Mouse (Mus musculus) intestine, embryonic 16.5 days (tissue): Measurements from ENCODE around the gene Lhfpl3. TPM values are rescaled to one million over a fixed set of nuclear protein-coding genes. Genes with fewer than 3 reads are reported as not detected.

Source experiments
- ATAC-seq: fragments of 200-750 bp; cut with Nextera tagmentation; 2 replicates; pipeline ENCODE4 v1.8.0; 2017; ENCODE audit warnings: moderate TSS enrichment, moderate library complexity
- H3K27ac ChIP-seq: fragments of 300-500 bp; sonication (generic); 2 replicates; pipeline ENCODE4 v1.5.1; 2014; ENCODE audit warnings: mild to moderate bottlenecking, low read length
- H3K27me3 ChIP-seq: fragments of 300-500 bp; sonication (generic); replicated peaks from 2 replicates; pipeline ENCODE4 v1.6.1; 2014; ENCODE audit warnings: low read length, control low read depth, mixed read lengths; ENCODE audit not compliant: control insufficient read depth, insufficient read depth
- H3K36me3 ChIP-seq: fragments of 300-500 bp; sonication (generic); 2 replicates; pipeline ENCODE4 v1.6.1; 2014; ENCODE audit warnings: low read length, control low read depth; ENCODE audit not compliant: control insufficient read depth, insufficient read depth
- H3K4me1 ChIP-seq: fragments of 300-500 bp; sonication (generic); 2 replicates; pipeline ENCODE4 v1.6.1; 2014; ENCODE audit warnings: low read length, control low read depth, mixed read lengths; ENCODE audit not compliant: control insufficient read depth, insufficient read depth
- H3K4me2 ChIP-seq: fragments of 300-500 bp; sonication (generic); 2 replicates; pipeline ENCODE4 v1.6.1; 2014; ENCODE audit warnings: low read depth, low read length, control low read depth
- H3K4me3 ChIP-seq: fragments of 300-500 bp; sonication (generic); 2 replicates; pipeline ENCODE4 v1.5.1; 2014; ENCODE audit warnings: mild to moderate bottlenecking, low read length
- H3K9ac ChIP-seq: fragments of 300-500 bp; sonication (generic); 2 replicates; pipeline ENCODE4 v1.6.1; 2014; ENCODE audit warnings: low read depth, low read length
- H3K9me3 ChIP-seq: fragments of 300-500 bp; sonication (generic); 2 replicates; pipeline ENCODE4 v1.6.1; 2016; ENCODE audit warnings: low read length, control low read depth; ENCODE audit not compliant: control insufficient read depth
- WGBS: fragments of 180-500 bp; shearing (Covaris S2); extraction: QIAGEN DNeasy Blood & Tissue Kit; methylation state at CpG from one replicate; pipeline ENCODE4 v1.1.7; 2014; 5-methylcytosine and 5-hydroxymethylcytosine counted together
- polyA plus RNA-seq: library from polyadenylated mRNA; unstranded; fragments of >200 nt; fragmentation: Nextera tagmentation; extraction: Ambion mirVana; gene quantifications from 2 replicates; pipeline ENCODE4 v1.2.1, GENCODE M21; 2015

Lhfpl3 gene
- polyA plus RNA-seq, 1 experiment from 2014 or later, result 0.05 TPM

DNA sequence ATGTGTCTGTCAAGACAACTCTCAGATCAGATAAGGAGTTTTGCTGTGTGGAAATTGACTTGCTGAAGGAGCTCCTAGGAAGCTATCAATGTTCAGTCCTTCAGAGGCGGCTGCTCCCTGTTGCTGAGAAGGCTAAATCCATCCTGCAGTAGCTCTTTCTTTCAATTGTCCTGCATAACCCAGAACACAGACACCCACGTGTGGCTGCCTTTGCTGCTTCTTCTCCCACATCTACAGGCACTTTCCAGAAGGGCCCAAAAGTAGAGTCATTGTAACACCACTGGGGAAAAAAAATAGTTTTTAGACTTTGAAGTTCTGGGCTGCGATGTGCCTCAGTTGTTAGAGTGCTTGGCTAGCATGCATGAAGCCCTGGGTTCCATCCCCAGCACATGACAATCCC lies 480.9 kb downstream of the Lhfpl3 start:
- Histone ChIP-seq H3K27me3 (no peaks in the 10 kb centered on the region), H3K4me3 (no peak overlapping the region), H3K27ac (no peak overlapping the region), H3K4me1 (no peaks in the 10 kb centered on the region), H3K9me3 (no peaks in the 10 kb centered on the region), H3K36me3 (no peaks in the 10 kb centered on the region), H3K9ac (no peak overlapping the region), H3K4me2 (no peak overlapping the region)
- ATAC-seq, result no peak
- 62% methylated on average over 3 of the region's 3 CpGs for WGBS

DNA sequence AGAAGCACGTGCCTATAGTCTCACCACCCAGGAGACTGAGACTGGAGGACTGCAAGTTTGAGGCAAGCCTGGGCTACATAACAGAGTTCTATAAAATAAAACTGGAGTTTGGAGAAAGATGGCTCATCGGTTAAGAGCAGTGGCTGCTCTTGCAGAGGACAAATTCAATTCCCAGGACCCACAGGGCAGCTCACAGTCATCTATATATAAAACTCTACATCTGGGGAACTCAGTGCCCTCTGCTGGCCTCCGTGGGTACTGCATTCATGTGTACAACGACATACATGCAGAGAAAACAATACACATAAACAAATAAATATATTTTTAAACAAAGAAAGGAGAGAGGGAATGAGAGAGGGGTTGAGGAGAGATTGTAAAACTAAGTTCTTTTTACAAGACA lies 501.1 kb downstream of the Lhfpl3 start:
- no peaks in the 10 kb centered on the region for H3K9me3 ChIP-seq
- no peak overlapping the region for H3K4me3 ChIP-seq
- H3K27me3 ChIP-seq, result no peaks in the 10 kb centered on the region
- no peaks in the 10 kb centered on the region for H3K36me3 ChIP-seq
- no peak overlapping the region for H3K9ac ChIP-seq
- 48% methylated on average over 4 of the region's 4 CpGs for WGBS
- no peak overlapping the region for H3K4me2 ChIP-seq
- no peak overlapping the region for H3K27ac ChIP-seq
- ATAC-seq, result no peak
- H3K4me1 ChIP-seq, result peaks cover 14% of the 10 kb centered on the region

DNA sequence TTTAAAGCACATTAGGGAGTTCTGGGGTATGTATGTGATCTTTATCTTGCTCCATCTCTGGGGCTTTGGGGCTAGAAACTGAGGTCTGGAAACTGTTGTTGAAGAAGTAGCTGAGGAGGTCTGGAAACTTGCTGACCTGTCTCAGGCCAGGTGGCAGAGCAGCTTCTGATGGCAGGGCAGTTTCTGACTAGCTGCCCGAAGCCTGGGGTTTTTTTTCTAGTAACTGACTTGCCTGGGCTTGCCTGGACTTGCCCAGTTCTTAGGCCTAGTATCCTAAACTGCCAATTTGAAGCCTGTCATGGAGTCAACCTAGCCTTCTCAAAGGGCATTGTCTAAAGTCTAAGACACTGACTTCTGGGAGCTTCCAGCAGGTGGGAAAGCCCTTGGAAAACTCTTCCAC lies 501.9 kb downstream of the Lhfpl3 start:
- no peak overlapping the region for H3K9ac ChIP-seq
- H3K4me1 ChIP-seq, result peaks cover 14% of the 10 kb centered on the region
- H3K4me3 ChIP-seq, result no peak overlapping the region
- no peak overlapping the region for H3K27ac ChIP-seq
- H3K36me3 ChIP-seq, result no peaks in the 10 kb centered on the region
- no peak overlapping the region for H3K4me2 ChIP-seq
- ATAC-seq, result no peak
- 61% methylated on average over 1 of the region's 1 CpGs for WGBS
- no peaks in the 10 kb centered on the region for H3K9me3 ChIP-seq
- no peaks in the 10 kb centered on the region for H3K27me3 ChIP-seq

DNA sequence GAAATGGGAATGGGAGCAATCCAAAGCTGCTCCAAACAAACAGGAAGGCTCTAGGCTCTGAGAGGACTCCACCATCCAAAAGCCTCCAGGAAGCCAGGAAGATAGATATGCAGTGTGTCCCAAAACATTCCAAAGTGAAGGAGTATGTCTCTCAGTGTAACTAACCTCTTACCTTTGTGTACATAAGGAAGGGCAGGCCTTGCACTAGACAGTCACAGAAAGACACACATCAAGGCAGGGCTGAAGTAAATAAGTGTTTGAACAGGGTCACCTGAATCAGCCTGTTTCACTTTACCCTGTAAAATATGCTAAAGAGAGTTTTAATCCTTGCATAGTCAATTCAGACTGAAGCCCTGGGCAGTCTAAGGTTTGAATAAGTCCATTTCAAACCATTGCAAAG lies 502.4 kb downstream of the Lhfpl3 start:
- Histone ChIP-seq H3K4me1 (peaks cover 14% of the 10 kb centered on the region), H3K4me3 (no peak overlapping the region), H3K9ac (no peak overlapping the region), H3K27ac (no peak overlapping the region), H3K27me3 (no peaks in the 10 kb centered on the region), H3K36me3 (no peaks in the 10 kb centered on the region), H3K4me2 (no peak overlapping the region), H3K9me3 (no peaks in the 10 kb centered on the region)
- ATAC-seq, result no peak

DNA sequence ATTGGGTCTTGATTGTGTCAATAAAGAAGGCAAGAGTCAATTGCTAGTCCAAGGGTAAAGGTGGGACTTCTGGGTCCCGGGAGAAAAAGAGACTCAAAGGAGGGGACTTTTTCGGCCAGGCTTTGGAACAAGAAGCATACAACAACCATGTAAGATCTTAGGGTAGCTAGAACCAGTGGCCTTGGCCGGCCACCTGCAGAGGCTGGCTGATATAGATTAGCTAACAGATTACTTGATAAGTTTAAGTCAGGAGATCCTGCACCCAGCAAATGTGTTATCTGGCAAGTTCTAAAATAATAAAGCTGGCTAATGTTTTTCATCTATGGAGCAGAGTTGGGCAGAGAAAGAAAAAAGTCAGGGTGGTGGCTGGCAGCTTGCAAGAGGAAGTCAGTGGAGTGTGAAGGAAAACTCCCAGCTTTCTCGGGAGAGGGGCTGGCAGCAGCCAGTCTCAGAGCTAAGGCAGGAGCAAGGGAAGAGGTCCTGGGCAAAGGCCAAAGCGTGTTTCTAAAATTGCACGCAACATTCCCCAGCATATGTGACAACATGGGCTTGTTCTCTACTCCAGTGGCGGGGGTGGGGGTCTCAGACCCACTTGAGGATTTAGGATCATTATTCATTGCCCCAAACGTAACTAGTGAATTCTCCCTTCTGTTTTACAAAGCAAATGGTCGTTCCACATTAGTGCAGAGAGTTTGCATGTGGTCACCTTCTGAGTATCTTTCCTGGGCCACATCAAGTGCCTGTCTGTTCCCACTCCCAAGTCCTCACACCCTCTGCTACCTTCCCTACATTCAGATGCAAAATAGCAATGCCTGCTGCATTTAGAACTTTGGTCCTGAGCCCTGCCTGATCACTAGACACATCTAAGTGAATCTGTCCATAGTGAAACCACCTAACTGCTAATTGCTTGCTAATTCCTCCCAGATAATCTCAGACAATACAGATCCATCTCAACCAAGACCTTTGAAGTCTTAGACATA lies 504.3 kb downstream of the Lhfpl3 start:
- H3K9me3 ChIP-seq, result no peaks in the 10 kb centered on the region
- ATAC-seq, result peak; percentile 78
- no peak overlapping the region for H3K9ac ChIP-seq
- H3K36me3 ChIP-seq, result no peaks in the 10 kb centered on the region
- 0 out of 2 replicates have a peak overlapping the region, but pooled peaks have one; percentile 16 for H3K27ac ChIP-seq
- H3K4me2 ChIP-seq, result peak overlapping the region; percentile 5; the same call in 1 of the 2 replicates
- H3K4me3 ChIP-seq, result no peak overlapping the region
- 41% methylated on average over 9 of the region's 9 CpGs for WGBS
- H3K27me3 ChIP-seq, result no peaks in the 10 kb centered on the region
- peaks cover 14% of the 10 kb centered on the region for H3K4me1 ChIP-seq

DNA sequence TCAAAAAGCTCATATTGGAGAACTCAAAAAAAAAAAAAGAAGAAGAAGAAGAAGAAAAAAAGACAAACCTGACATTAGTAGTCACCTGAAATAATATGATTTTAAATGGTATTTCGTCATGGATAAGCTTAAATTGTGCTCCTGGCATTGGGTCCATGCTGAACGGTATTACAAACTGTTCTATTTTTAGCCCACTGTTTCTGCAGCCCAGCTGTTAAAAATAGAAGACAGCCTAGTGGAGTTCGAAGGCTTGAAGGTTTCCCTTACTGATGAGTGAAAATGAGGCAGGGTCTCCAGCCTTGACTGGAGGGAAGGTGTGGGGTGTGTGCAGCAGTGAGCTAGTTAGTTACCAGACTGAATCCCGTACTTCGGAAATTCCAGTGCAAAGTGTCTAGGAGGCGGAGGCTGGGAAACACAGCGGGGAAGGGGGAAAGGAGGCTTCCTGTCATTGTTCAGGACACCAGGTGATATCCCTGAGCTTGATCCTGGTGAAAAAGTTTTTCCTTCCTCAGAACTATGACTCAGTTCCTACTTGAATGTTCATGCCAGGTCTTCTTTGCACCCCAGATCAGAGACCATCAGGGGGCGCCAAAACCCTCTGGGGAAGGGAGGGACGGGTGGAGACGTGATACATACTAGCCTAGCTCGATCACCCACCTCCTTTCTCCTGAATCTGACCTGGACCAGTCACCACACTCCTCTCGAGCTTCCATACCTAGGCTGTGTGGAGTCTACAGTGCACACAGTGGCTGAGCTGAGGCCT lies 505.8 kb downstream of the Lhfpl3 start:
- Histone ChIP-seq H3K27me3 (no peaks in the 10 kb centered on the region), H3K4me1 (peaks cover 14% of the 10 kb centered on the region), H3K4me3 (no peak overlapping the region), H3K36me3 (no peaks in the 10 kb centered on the region), H3K9ac (peak overlapping the region; percentile 44), H3K9me3 (no peaks in the 10 kb centered on the region), H3K4me2 (0 out of 2 replicates have a peak overlapping the region, but pooled peaks have one; percentile 18), H3K27ac (no peak overlapping the region)
- peak; percentile 52 for ATAC-seq
- WGBS, result 30% methylated on average over 12 of the region's 12 CpGs

DNA sequence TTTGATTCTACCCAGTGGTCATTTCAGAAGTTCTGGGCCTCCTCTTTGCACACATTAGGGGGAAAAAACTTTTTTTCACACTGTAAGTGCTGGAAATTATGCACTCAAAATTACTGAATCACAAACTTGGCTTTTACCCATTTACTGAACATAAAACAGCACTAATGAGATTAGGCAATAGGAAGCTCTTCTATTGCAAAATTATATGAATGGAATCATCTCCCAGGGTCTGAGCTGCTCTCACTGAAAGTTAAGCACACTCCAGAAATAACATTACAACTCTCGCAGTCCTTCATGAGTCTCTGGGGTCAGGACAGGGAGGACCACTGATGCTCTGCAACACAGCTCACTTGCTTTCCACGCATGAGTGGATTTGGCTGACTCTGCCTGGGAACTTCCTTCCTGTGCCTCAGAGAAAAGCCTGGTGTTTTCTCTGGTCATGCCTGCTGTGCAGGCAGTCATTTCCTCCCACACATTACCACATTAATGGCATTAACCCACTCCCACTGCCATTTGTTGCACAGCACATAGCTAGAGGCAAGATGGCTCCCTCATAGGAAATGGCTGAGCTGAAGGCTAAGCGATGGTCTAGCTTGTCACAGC lies 510.1 kb downstream of the Lhfpl3 start:
- Histone ChIP-seq H3K4me2 (no peak overlapping the region), H3K4me3 (no peak overlapping the region), H3K4me1 (peaks cover 6% of the 10 kb centered on the region), H3K9me3 (no peaks in the 10 kb centered on the region), H3K36me3 (no peaks in the 10 kb centered on the region), H3K9ac (no peak overlapping the region), H3K27ac (no peak overlapping the region), H3K27me3 (no peaks in the 10 kb centered on the region)
- ATAC-seq, result no peak
- WGBS, result 70% methylated on average over 3 of the region's 3 CpGs

DNA sequence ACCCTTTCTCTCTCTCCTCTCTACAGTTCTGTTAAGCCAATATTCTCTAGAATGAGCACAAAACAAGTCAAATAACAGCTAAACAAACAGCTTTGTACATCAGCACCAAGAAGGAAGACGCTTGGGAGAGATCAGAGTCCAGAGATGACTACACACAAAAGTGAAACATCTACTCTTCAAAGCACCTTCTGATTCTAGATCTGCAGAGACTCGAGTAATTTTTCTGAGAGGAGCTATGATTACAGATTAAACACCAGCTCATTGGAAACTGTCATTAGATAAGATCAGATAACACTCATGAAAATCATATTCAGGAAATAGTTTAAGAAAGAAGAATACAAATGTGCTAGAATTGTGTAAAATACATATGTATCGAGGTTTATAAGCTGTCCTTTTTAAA lies 527.5 kb downstream of the Lhfpl3 start:
- no peaks in the 10 kb centered on the region for H3K4me1 ChIP-seq
- H3K27ac ChIP-seq, result no peak overlapping the region
- no peak overlapping the region for H3K4me2 ChIP-seq
- no peak overlapping the region for H3K4me3 ChIP-seq
- WGBS, result 80% methylated on average over 3 of the region's 3 CpGs
- H3K36me3 ChIP-seq, result no peaks in the 10 kb centered on the region
- no peaks in the 10 kb centered on the region for H3K9me3 ChIP-seq
- H3K27me3 ChIP-seq, result no peaks in the 10 kb centered on the region
- ATAC-seq, result no peak
- no peak overlapping the region for H3K9ac ChIP-seq

DNA sequence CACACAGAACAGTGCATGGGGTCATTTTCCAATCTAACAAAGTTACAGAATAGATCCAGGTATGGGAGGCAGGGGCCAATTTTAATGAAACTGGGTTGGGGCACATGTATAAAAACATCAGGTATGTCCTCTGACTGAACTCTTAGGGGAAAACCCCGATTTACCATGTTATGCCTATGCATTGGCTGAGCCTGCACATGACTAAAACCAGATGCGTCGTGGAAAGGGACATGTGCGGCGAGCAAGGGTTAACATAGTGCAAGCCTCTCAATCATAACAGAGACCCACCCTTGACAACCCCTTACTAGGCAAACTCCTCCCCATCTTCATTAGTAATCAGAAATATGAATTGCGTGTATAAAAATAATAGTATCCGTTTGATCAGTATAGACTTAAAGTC lies 533.5 kb downstream of the Lhfpl3 start:
- H3K4me3 ChIP-seq, result no peak overlapping the region
- H3K36me3 ChIP-seq, result no peaks in the 10 kb centered on the region
- 88% methylated on average over 7 of the region's 7 CpGs for WGBS
- no peak for ATAC-seq
- H3K27me3 ChIP-seq, result no peaks in the 10 kb centered on the region
- H3K9me3 ChIP-seq, result no peaks in the 10 kb centered on the region
- H3K27ac ChIP-seq, result no peak overlapping the region
- no peak overlapping the region for H3K9ac ChIP-seq
- H3K4me2 ChIP-seq, result no peak overlapping the region
- no peaks in the 10 kb centered on the region for H3K4me1 ChIP-seq
